Mouse (Mus musculus) CH12.LX (cell line): ENCODE data around the gene 4930442H23Rik.

Experiments
- CTCF ChIP-seq, 2 experiments: IDR thresholded peaks in 1 of 2; conservative IDR thresholded peaks in 1 of 2; 2 replicates each; pipeline ENCODE4 v1.5.1; 2011 to 2012; ENCODE audit warnings: low read depth in 2 of 2, low read length in 2 of 2, improper control_type of control experiment in 1 of 2, inconsistent platforms in 1 of 2, mild to moderate bottlenecking in 1 of 2, moderate library complexity in 1 of 2
- ELF1 ChIP-seq: IDR thresholded peaks from 2 replicates; pipeline ENCODE4 v1.6.1; 2014; ENCODE audit warnings: low read depth, mild to moderate bottlenecking, inconsistent platforms, low read length, improper control_type of control experiment
- EP300 ChIP-seq: IDR thresholded peaks from 2 replicates; pipeline ENCODE4 v1.6.1; 2011; ENCODE audit warnings: low read length, improper control_type of control experiment
- ETS1 ChIP-seq: conservative IDR thresholded peaks from 2 replicates; pipeline ENCODE4 v1.6.1; 2012; ENCODE audit warnings: low read depth, mild to moderate bottlenecking, inconsistent platforms, low read length, improper control_type of control experiment, moderate library complexity
- HCFC1 ChIP-seq: IDR thresholded peaks from 2 replicates; pipeline ENCODE4 v1.6.1; 2012; ENCODE audit warnings: low read depth, mild to moderate bottlenecking, inconsistent platforms, low read length, improper control_type of control experiment
- MAZ ChIP-seq: IDR thresholded peaks from 2 replicates; pipeline ENCODE4 v1.6.1; 2012; ENCODE audit warnings: low read depth, mild to moderate bottlenecking, inconsistent platforms, low read length, improper control_type of control experiment, moderate library complexity
- NELFE ChIP-seq: IDR thresholded peaks from 2 replicates; pipeline ENCODE4 v1.6.1; 2011; ENCODE audit warnings: low read depth, low read length, improper control_type of control experiment
- POLR2A ChIP-seq: IDR thresholded peaks from 2 replicates; pipeline ENCODE4 v1.6.1; 2011; ENCODE audit warnings: low read depth, mild to moderate bottlenecking, improper control_type of control experiment, low read length
- RCOR1 ChIP-seq: conservative IDR thresholded peaks from 2 replicates; pipeline ENCODE4 v1.6.1; 2012; ENCODE audit warnings: low read depth, mild to moderate bottlenecking, inconsistent platforms, low read length, improper control_type of control experiment
- SMC3 ChIP-seq: IDR thresholded peaks from 2 replicates; pipeline ENCODE4 v1.6.1; 2011; ENCODE audit warnings: low read depth, low read length, improper control_type of control experiment
- TCF12 ChIP-seq: IDR thresholded peaks from 2 replicates; pipeline ENCODE4 v1.6.1; 2014; ENCODE audit warnings: low read depth, mild to moderate bottlenecking, inconsistent platforms, low read length, improper control_type of control experiment
- USF1 ChIP-seq: IDR thresholded peaks from 2 replicates; pipeline ENCODE4 v1.6.1; 2014; ENCODE audit warnings: low read depth, mild to moderate bottlenecking, inconsistent platforms, low read length, improper control_type of control experiment

- no peak for TF ChIP-seq TCF12
- no peak for TF ChIP-seq RCOR1
- TF ChIP-seq HCFC1: no peak
- no peak for TF ChIP-seq ELF1
- TF ChIP-seq SMC3: peak; percentile 79
- TF ChIP-seq MAZ: no peak; the same call in 1 of the 2 replicates
- TF ChIP-seq POLR2A: no peak
- TF ChIP-seq ETS1: no peak
- TF ChIP-seq NELFE: no peak
- peak; percentile 74 to 96 for TF ChIP-seq CTCF (conservative IDR thresholded peaks at IDR 0.05 in 1 of 2, IDR thresholded peaks at IDR 0.05 in 1 of 2; ENCODE audit: low read depth in 2 of 2, low read length in 2 of 2)
- TF ChIP-seq EP300: no peak
- no peak for TF ChIP-seq USF1
Observed at GRCm38 (mm10) chr10:81198230-81198629, 14.6 kb upstream of the 4930442H23Rik start.
